Mouse (Mus musculus) left cerebral cortex, postnatal 36 days (tissue): ENCODE measurements around the gene Zfp62. TPM values are rescaled to one million over a fixed set of nuclear protein-coding genes. Genes with fewer than 3 reads are reported as not detected.

Source experiments
- DNase-seq, 2 experiments: peaks; one replicate each; pipeline ENCODE4 v3.0.0; 2021 to 2022; ENCODE audit warnings: low spot score in 2 of 2, mixed read lengths in 1 of 2
- intact Hi-C: fragments of 180-260 bp; cut with DNase I; formaldehyde crosslinking; loops from one replicate; pipeline ENCODE4 v1.15.1; 2025
- total RNA-seq, 2 experiments: library from RNA; stranded (reverse); gene quantifications; 2 replicates each; pipeline ENCODE4 v1.2.3; 2021

The Zfp62 gene
- total RNA-seq, 2 experiments from 2014 or later, result 45.8 to 55.7 TPM

DNA sequence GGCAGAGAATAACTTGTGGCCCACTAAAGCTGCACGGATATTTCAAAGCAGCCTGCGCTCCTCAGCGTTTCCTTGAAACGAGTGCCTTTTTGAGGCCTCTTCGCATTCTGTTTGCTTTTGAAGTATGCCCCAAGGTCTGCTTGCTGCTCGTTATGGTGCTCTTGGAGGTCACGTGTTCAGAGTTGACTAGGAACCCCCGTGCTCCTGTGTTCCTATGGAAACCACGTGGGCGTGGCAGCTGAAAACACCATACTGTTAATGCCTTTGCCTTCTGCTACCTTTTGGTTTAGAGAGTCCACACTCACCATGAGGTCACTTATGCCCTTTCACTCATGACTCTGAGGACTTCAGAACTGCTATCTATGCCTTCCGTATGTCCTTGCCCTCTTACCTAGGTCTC is 61.5 kb downstream of the Zfp62 start:
- DNase-seq, result no peak
- intact Hi-C loops, result no loop called here

DNA sequence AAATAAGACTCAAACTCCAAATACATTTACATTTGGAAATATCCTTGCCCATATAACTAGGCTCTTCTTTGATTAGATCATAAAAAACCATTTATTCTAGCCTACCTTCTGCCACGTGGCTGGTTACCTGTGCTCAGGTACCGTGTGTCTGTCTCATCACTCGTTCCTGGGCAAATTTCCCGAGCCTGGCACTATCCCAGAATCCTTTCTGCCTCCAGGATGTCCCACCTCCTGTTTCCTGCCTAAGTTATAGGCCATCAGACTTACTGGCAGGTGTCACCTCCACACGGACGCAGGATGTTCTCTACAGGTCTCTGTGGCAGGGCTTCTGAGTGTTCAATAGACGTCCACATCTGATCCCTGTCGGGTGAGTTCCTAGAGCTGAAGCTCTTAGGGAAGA is 62.0 kb downstream of the Zfp62 start:
- DNase-seq, result no peak
- intact Hi-C loops, result no loop called here

DNA sequence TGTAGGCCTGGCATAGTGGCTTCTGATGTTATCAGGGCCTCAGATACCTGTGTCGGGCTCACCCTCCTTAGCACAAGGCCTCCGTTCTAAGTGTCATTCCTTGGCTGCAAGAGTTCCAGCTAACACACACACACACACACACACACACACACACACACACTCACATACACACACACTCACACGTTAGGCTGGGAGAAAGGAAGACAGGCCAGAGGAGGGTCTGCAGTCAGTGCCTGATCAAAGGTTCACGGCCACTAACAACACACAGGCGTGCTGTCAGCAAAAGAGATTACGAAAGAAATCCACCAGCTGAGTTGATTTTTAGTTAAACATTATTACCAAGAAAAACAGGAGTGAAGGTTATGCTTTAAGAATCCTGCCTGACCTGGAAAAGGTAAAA is 63.6 kb downstream of the Zfp62 start:
- no peak for DNase-seq
- intact Hi-C loops, result no loop called here

DNA sequence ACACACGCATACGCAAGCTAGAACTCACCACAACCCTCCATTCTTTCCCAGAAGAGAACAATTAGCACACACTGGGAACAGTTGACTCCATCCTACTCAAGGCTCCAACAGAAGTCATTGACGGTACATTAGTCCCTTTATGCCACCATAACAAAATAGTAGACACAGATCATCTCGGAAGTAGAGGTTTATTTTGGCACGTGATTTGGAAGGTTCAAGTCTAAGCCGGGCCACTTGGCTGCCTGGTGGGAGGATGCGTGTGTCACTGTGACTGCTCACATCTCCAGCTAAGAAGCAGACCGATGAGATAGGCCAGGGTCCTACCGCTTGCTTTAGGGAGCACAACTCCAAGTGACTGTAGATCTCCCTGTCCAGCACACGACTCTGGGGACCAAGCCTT is 64.2 kb downstream of the Zfp62 start:
- intact Hi-C loops, result no loop called here
- no peak for DNase-seq

DNA sequence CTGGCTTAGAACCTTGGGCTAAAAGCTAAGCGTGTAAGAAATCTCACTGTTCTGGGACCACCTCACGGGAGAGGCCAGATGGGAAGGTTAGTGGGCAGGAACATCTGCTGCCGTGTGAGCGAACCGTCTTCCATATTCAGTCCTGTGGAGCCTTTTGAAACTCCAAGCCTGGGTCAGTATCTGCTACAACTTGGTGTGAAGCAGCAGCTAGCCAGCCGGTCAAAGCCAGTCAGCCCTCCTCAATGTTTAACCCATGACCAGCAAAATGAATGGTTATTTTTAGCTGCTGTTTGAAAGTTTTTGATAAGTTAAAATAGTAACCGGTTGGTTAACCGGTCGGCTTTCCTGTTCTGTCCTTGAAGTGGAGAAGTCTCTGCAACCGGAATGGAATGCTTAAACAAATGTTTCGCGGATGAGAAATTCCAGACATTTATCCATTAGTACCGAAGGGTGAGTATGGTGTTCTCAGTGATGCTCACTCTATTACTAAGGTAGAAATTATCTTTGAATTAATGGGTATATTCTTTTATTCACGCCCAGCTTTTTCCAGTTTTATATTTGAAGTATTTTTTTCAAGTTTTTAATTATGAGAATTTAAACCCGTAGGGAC is 65.0 kb downstream of the Zfp62 start:
- intact Hi-C loops, result no loop called here
- no peak for DNase-seq

Other genes with a start within 250 kb of the Zfp62 start
- gene Olfr56, start 224.4 kb upstream of the Zfp62 start, total RNA-seq, result not detected
- under 1 TPM; 0.81 to 0.95 TPM for gene 9930111J21Rik1, start 223.9 kb upstream of the Zfp62 start, total RNA-seq
- gene Gm12185, start 211.1 kb upstream of the Zfp62 start, total RNA-seq, result under 1 TPM; 0.15 to 0.20 TPM
- gene Tgtp1, start 209.1 kb upstream of the Zfp62 start, total RNA-seq, result under 1 TPM; 0.39 to 0.43 TPM
- 1 to 10 TPM; 1.1 to 1.2 TPM for gene 9930111J21Rik2, start 152.1 kb upstream of the Zfp62 start, total RNA-seq
- gene Tgtp2, start 139.1 kb upstream of the Zfp62 start, total RNA-seq, result under 1 TPM in 1 of 2 experiments, not detected in 1; 0.18 TPM
- under 1 TPM in 1 of 2 experiments, not detected in 1; 0.74 TPM for gene Ifi47, start 126.7 kb upstream of the Zfp62 start, total RNA-seq
- gene Olfr1396, start 88.4 kb upstream of the Zfp62 start, total RNA-seq, result not detected
- not detected for gene Olfr1395, start 61.0 kb upstream of the Zfp62 start, total RNA-seq
- gene Olfr1394, start 48.9 kb upstream of the Zfp62 start, total RNA-seq, result not detected
- gene Btnl9, start 16.1 kb upstream of the Zfp62 start, total RNA-seq, result not detected
- gene Mgat1, start 40.9 kb downstream of the Zfp62 start, total RNA-seq, result 10 to 100 TPM; 66.0 to 78.6 TPM
- gene Olfr1393, start 75.0 kb downstream of the Zfp62 start, total RNA-seq, result under 1 TPM; 0.25 to 0.29 TPM
- not detected for gene Olfr1392, start 82.0 kb downstream of the Zfp62 start, total RNA-seq
- not detected for gene Olfr10, start 101.4 kb downstream of the Zfp62 start, total RNA-seq
- not detected for gene Olfr1391, start 119.5 kb downstream of the Zfp62 start, total RNA-seq
- gene Olfr1390, start 131.9 kb downstream of the Zfp62 start, total RNA-seq, result not detected
- gene Olfr1389, start 219.8 kb downstream of the Zfp62 start, total RNA-seq, result not detected
- under 1 TPM; 0.17 to 0.48 TPM for gene Olfr1388, start 233.3 kb downstream of the Zfp62 start, total RNA-seq